Mouse (Mus musculus): Measurements from ENCODE around the gene Tdrd6.
A peak's percentile ranks its signal among the peaks of the same experiment; 100 is the strongest.

Tdrd6 gene

DNA sequence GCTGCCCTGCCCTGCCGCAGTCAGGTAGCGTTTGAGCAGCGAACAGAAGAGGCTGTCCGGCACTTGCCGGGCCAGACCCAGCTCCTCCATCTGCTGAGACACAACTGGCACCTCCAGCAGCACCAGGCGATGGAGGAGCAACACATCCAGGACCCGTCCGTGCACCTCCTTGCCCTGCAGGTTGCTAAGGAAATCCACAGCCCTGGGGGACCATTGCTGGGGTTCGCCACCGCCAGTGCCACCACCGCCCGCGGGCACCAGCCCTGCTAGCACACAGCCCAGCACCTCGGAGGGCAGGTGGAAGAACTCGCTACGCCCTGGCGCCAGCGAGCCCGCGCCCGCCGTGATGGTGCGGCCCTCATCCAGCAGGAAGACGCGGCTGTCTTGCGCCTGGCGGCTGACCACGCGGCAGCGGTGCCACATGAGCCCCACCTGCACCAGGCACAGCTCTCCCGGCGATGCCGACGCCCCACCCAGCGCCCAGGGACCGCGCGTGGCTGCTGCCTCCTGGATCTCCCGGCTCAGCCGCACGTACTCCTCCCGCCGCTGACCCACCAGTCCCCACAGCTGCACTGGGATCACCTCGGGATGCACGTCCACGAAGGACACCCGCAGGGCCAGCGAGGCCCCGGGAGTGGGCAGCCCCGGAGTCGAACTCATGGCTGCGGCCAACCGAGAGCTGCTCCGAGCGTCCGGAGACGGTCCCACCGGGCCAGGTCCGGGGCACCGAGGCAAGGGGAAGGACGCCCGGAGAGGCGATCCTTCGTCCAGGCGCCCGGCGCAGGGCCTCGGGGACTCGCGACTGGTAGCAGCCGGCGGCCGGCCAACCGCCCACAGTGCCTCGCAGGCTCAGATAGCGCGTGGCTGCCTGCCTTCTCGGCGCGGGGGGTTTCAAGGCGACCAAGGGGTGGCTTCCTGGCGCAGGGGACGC lies at the start of gene Tdrd6:
Gene Tdrd6, minus strand, starts transcription at position 804 of the 931 bp plus-strand sequence.
- DNase-seq (ENCODE audit: low spot score): no peak

DNA sequence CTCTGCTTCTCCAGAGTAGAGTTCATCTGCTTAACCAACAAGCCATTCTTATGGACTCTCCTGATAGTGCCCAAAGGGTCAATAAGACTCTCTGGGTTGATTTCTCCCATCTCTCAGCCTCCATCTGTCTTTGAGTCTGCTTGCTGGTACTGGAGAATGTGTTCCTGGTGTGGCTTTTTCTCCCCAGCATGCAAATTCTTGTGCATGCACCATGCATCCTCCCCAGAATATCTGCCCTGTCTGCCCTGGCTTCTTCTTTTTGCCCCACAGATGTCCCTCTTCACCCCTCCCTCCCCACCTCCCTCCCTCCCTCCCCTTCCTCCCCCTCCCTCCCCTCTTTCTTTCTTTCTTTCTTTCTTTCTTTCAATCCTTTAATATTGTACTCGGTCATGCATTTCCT lies 47.2 kb upstream of the Tdrd6 start:
- no peak for DNase-seq (ENCODE audit: low spot score)

DNA sequence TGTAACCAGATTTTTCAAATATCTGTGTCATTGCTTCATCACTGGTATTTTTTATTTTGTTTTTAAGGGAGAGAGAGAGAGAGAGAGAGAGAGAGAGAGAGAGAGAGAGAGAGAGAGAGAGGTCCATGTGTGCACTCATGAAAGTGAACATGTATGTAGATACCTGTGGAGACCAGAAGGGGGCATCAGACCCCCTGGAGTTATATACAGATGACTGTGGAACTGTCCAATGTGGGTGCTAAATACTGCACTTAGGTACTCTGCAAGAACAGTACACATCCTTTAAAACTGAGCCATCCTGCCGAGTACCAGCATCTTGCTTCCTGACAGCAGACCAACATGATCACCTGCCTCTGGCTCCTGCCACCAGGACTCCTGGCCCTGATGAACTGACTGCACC lies 46.1 kb upstream of the Tdrd6 start:
- no peak for DNase-seq (ENCODE audit: low spot score)

DNA sequence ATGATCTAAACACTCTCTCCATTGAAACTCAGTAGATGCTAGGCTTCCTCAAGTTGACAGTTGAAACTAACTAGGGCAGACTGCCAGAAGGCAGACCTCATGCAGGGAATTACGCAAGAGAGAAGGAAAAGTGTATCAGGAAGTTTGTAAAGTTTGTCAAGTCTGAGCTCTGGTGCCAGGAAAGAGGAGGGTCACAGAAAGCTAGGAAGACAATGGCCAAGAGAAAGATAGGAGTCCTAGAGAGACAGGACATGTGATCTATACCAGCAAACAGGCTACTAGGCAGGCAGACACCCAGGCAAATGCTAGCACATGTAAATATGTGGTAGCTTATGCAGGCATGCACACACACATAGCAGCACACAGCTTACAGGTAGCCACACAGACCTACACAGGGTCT lies 45.1 kb upstream of the Tdrd6 start:
- no peak for DNase-seq (ENCODE audit: low spot score)

DNA sequence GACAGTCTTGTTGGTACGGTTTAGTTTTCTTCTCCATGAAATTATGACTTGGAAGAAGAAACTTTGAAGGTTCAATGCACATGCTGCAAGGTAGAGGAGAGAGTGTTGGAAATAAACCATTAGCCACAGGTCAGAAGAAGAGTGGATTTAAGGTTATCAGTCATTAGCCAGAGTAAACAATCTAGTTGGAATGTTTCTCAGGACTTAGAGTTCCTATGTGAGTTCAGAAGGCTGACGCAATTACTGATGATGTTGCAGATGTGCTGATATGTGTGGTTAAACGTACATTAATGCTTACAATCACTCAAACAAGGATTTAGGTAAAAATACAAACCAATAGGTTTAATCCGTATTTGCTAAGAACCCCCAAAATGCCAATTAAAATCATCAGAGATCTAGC lies 41.8 kb upstream of the Tdrd6 start:
- no peak for DNase-seq (ENCODE audit: low spot score)

DNA sequence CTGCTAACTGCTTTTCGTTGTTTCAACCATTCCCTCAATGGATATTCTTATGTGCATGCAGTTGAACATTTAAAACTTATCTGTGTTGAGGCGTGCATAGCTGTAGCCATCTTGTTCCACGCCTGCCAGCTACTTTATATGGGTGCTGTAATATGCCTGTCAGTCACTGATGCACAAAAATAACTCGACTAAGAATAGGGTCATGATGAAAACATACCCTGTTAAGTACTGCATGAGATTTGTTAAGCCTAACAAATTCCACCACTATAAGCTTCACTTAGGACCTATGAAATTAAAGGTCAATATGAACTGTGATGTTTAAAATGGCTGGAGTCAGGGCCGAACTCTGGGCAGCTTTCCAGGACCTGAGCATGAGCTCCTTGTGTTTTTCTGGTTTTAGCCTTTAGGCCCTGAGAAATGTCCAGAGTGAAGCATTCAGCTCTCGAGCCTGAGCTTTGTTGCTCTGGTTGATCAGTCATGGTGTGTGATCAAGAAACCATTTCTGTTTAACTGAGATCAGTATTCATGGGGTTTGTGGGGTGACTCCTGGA lies 39.1 kb upstream of the Tdrd6 start:
- no peak for DNase-seq (ENCODE audit: low spot score)

DNA sequence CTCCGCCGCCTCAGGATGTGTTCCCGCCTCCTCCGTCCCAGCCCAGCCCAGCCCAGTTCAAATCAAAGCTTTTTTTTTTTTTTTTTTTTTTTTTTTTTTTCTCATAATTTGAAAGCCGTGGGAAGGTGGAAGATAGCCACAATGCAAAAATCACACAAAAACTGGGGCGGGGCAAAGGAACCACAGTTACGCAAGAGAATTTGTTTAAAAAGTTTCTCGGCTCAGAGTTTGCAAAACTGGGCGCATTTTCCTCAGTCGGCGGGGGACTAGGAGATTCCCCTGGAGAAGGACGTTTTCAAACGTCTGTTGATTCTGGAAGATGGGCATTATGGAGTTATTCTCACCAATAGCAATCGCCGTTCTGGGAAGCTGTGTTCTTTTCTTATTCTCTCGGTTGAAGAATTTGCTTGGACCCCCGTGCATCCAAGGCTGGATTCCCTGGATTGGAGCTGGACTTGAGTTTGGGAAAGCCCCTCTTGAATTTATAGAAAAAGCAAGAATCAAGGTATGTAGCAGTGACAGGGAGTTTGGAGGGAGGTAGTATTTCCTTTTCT lies 37.3 kb upstream of the Tdrd6 start, which contains the start of gene Cyp39a1:
Gene Cyp39a1, plus strand, starts transcription at position 136 of the 554 bp plus-strand sequence.
- DNase-seq (ENCODE audit: low spot score): no peak

DNA sequence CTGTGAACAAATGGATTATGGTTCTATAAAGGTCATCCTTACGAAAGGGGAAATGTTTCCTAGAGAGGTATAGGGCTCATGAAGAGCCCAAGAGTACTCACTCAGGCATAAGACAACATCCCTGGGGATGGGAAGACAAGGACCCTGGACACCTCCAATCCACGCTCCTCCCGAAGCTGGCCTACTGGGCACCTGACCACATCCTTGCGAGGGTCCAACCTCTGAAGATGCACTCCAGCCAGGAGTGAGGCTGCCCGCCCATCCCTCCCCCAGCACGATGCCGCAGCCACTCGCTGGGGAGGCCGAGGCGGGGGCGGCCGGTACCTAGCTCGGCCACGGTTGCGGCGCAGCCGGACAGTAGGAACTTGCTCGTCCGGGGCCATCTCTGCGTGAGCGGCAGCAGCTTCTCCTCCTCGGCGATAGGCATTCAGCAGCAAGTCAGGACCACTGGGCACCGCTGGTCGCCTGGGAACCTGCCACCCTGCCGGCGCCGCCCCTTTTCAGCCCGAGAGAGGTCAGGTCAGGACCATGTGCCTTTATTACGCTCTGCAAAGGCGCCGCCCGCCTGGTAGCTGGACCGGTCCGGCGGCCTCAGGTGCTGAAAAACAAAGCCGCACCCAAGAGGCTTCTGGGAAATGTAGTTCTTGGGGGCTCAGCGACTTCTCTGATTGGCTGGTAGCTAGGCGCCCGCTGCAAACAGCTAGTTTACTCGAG lies 36.6 kb upstream of the Tdrd6 start, which contains the start of gene Slc25a27:
Gene Slc25a27, minus strand, starts transcription at position 639 of the 714 bp plus-strand sequence.
- DNase-seq (ENCODE audit: low spot score): peak; percentile 88

DNA sequence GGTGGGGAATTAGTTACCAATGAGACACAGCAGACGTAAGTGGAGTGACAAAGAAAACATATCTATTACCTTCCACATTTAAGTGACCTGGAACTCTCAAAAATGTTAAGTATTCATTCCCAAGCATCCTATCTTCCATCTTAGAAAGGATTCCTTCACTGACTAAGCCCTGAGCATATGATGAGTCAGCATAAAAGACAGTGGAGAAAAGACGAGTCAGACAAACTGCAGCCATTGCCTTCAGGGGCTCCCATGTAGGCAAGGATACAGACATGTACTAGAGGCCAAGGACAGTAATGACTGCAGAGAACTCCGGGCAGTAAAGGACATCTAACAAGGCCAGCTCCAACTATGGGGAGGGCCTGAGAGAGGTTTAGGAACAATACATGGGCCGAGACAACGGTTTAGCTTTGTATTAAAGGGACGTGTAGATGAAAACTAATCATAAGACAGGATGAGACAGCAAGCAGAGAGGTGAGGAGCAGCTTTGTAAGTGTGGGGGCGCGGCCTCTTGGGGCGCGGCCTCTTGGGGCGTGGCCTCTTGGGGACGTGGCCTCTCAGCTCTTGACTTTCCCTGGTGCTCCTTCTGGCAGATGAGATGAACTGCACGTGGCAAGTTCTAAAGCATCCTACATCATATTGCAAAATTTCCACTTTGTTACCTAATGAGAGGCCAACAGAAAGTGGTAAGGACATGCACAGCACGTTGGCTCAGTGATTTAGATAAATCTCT lies 21.4 kb upstream of the Tdrd6 start:
- no peak for DNase-seq (ENCODE audit: low spot score)

DNA sequence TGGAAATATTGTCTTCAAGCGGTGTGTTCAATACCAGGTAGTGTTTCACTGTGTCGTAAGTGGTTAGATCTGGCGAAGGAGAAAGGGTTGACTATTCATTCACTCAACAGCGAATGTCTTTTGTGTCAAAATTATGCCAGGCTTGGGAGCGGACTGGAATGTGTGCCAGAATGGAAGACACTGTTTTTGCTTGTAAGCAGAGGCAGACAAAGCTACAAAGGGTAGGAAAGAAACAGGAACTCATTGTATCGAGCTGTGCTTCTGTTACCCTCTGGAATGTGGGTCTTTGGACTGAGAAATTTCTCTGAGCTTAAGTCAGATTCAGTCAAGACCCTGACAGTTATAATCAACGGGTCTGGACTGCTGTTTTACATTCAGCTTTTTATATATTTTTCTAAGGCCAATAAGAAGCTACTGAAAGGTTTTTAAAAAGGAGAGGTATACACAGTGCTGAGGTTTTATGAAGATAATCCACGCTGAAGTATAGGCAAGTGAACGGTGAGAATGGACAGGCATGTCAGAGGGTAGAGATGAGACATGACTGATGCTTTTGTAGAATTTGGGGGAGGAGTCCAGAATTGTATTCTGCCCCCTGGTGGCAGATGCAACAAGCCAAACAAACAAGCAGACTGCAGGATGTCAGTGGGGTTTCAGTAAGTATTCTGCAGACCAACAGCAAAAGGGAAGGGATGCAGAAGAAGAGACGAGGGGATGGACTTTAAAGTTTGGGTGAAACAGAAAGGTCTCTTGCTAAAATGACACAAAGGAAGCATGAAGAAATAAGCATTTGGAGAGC lies 19.7 kb upstream of the Tdrd6 start:
- DNase-seq (ENCODE audit: low spot score): peak; percentile 44

DNA sequence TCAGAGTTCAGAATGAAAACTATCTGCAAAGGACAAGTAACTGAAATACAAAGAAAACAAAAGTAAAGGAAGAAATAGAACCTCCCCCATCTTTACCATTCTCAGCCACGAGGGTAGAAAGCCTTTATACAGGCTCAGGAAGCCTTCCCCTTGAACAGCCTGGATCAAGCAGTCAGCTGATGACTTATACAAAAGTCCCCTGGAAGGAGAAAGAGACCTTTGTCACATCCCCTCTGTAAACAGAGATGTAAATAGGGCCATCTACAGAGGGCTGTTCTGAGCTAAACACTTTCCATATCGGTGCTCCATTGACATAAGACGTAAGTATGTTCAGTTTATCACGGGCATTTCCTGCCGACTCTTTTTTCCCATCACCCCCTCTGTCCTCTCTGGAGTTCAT lies 16.8 kb upstream of the Tdrd6 start:
- DNase-seq (ENCODE audit: low spot score): no peak

DNA sequence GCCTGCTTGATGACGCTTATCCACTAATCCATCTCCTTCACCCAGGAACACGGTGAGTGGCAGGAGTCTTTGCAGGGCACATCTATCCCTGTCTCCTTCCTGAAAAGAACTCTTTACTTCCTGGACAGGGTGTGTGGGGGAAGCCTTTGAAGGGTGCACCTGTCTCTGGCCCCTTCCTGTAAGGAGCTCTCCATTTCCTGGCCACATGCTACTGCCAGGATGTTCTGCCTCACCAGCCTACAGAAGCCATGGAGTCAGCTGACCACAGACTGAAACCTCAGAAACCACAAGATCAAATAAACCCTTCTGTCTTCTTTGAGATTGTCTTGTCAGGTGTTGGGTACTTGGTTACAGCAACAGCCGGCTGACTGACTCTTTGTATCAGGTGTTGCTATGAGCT lies 15.0 kb upstream of the Tdrd6 start:
- no peak for DNase-seq (ENCODE audit: low spot score)

DNA sequence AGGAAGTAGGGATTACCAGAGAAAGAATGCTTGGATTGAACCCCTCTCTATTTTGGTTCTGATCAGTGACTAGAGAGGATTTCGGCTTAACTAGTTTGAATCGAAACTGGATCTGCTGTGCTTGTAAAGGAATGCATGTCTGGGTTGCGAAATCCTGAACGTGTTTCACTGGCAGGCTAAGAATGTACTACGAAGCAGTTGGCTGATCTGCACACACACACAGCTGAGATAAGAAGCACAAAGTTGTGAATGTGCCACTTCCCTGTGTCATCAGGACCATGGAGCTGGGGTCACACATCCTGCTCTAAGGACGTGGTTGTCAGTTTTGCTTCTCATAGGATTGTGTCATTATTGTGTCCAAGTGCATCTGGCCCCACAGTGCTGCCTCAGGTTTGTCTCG lies 14.3 kb upstream of the Tdrd6 start:
- DNase-seq (ENCODE audit: low spot score): no peak

DNA sequence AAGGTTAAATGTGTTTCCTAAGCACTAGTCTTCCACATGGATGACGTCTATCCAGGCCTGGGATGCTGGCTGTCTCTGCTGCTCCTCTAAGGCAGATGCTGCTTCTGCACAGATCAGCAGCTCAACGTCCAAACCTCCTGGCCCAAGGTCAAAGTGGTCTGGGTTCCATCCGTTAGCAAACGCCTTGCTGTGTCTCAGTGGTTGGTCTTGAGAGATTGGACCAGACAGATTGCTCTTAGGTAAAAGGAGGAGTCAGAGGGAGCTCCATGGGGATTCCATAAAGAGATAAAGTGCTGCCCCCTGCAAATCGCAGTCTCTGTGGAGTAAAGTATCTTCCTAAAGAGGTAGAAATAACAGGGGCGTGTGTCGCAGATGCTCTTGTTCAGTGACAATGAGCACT lies 13.1 kb upstream of the Tdrd6 start:
- DNase-seq (ENCODE audit: low spot score): no peak

DNA sequence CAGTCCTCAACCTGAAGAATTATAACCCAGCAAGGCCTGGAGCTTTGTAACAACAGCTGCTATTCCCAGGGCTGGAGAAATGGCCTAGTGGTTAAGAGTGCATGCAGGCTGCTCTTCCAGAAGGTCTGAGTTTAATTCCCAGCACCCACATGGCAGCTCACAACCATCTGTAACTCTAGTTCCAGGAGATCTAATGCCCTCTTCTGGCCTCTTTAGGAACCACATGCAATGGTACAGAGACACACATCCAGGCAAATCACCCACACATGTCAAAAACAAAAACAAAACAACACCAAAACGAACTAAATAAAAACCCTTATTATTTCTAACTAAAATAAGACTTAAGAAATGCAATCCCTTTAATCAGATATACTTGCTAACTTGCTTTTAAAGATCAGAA lies 10.7 kb upstream of the Tdrd6 start:
- no peak for DNase-seq (ENCODE audit: low spot score)

DNA sequence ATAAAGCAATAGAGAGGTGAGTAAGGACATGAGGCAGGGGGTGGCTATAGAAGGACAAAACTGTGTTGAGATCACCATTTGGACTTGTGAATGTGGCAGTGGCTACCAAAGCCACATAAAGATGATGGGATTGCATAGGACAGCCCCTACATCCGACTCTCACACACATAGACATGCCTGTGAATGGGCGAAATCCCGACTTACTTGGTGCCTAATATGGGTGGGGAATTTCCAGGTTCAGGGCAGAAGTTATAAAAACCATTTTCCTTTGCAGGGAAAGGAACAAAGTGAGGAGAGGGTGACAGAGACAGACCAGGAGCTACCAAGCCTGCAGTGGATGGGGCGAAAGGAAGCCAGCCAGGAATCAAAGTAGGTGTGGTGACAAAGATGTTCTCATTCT lies 7.0 kb upstream of the Tdrd6 start:
- no peak for DNase-seq (ENCODE audit: low spot score)

DNA sequence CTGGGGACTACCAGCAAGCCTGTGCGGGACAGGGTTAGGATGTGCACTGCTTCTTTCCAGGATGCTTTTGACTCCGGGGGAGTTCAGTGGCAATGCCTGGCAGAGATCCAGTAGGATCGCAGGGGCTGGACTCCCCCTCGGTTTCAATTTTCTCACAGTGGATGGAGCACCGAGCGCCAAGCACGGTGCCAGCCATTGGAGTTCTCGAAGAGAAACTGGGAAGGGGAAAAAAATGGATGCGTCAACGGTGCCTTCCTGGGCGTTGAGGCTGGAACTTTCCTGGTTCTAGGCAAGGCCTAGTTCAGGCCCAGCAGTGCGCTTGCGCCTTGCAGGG lies 295 bp upstream of the Tdrd6 start:
- no peak for DNase-seq (ENCODE audit: low spot score)

DNA sequence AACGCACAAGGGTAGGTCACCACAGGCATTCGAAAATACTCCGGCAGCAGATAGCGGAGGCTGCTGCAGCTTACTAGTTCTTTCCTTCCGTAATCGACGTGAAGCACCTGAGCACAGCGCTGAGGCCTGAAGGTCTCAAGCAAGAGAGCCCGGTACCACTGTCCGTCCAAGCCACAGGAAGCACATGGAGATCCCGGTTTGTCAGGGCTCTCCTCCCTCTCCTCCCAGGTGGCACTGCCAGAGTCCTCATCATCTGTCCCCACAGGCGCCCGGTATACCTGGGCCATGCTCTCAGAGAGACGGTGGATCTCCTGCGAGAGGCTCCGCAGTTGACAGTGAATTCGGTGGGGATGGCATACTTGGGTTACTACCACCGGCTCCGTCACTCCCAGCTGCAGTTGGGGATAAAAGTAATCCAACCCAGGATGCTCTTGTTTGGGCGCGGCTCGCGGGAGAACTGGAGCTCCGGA lies 1.0 kb downstream of the Tdrd6 start:
- DNase-seq (ENCODE audit: low spot score): no peak

DNA sequence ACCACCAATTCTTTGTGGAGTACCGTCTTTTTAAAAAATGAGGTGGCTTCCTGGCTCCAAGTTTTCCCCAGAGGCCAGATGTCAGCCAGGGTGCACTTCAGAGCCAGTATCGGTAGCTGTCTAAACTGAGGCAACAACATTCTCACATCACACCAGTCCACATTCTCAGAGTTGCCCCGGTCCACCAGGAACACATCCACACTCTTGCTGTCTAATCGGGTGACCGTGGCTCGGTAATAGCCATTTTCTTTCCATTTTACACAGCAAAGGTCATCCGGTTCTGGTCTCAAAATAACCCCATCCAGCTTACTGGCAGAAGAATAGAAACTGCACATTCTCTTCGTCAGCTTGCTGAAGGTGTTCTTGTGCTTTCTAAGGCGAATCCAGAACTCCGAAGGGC lies 1.9 kb downstream of the Tdrd6 start:
- DNase-seq (ENCODE audit: low spot score): no peak

DNA sequence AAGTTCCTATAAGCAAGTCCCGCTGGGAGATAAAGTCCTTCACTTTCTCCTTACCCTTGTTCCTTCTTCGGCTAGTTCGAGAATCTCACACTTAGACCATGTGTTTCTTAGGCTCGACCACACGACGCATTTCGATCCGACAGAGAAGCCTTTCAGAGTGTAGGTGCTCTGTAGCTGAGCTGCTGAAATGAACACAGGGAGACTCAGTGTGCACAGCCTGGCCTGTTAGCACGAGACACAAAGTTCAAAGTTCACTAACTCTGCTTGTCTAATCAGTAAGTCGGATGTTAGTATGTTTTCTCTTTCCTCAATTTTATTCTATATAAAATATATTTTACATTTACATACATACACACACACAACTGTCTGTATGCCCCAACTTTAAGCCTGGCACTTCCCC lies 8.0 kb downstream of the Tdrd6 start:
- no peak for DNase-seq (ENCODE audit: low spot score)

DNA sequence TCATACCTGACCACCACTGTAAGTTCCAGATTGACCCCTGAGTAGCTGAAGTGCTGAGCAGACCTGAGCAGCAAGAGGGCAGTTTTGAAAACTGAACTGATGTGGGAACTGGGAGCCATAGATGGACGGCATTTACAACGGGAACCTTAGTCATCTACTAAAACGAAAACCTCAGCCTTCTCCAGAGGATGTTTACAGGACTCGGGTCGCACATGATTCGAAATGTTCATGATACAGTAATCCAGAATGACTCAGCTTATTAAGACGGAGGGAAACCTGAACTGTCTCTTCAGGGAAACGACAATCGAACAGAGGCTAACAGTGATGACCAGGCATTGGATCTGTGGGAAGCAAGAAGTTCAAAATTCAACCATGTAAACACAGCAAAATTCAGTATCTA lies 10.9 kb downstream of the Tdrd6 start:
- no peak for DNase-seq (ENCODE audit: low spot score)

Data from layer of hippocampus, adult 11-12 months (tissue).